Mouse (Mus musculus): Measurements from ENCODE around the gene Shc1.

- TF ChIP-seq CTCF (IDR thresholded peaks at IDR 0.05; ENCODE audit: control insufficient read depth, insufficient read depth, insufficient read length) (no peak), USF1 (IDR thresholded peaks at IDR 0.05; ENCODE audit: low read depth) (no peak), FOSL1 (IDR thresholded peaks at IDR 0.05; ENCODE audit: insufficient read depth, low read length, poor library complexity, severe bottlenecking) (no peak), MAX (IDR thresholded peaks at IDR 0.05) (no peak)
Measured at GRCm38 (mm10) chr3:89454401-89455177, 36.3 kb downstream of the Shc1 start, which contains the start of gene Pmvk.
